Mouse (Mus musculus): Measurements from ENCODE around the gene Magel2.

Magel2 gene

GRCm38 (mm10) chr7:62376510-62377304, at the start of gene Magel2:
Gene Magel2, plus strand, starts transcription at chr7:62377010.
- DNase-seq (ENCODE audit: low spot score), result no peak

- DNase-seq (ENCODE audit: low spot score), result no peak
Measured at GRCm38 (mm10) chr7:62345411-62345810, 31.4 kb upstream of the Magel2 start.

GRCm38 (mm10) chr7:62346269-62346668, 30.5 kb upstream of the Magel2 start, which contains the start of gene Ndn:
Gene Ndn, plus strand, starts transcription at chr7:62346569.
- no peak for DNase-seq (ENCODE audit: low spot score)

- peak; percentile 62 for DNase-seq (ENCODE audit: low spot score)
Measured at GRCm38 (mm10) chr7:62348106-62348803, 28.6 kb upstream of the Magel2 start.

- no peak for DNase-seq (ENCODE audit: low spot score)
Measured at GRCm38 (mm10) chr7:62348804-62349190, 28.0 kb upstream of the Magel2 start.

GRCm38 (mm10) chr7:62351266-62351665, 25.5 kb upstream of the Magel2 start:
- no peak for DNase-seq (ENCODE audit: low spot score)

GRCm38 (mm10) chr7:62365039-62365636, 11.7 kb upstream of the Magel2 start:
- DNase-seq (ENCODE audit: low spot score), result no peak

GRCm38 (mm10) chr7:62366730-62367129, 10.1 kb upstream of the Magel2 start:
- DNase-seq (ENCODE audit: low spot score), result no peak

GRCm38 (mm10) chr7:62375658-62376057, 1.2 kb upstream of the Magel2 start:
- DNase-seq (ENCODE audit: low spot score), result no peak

- DNase-seq (ENCODE audit: low spot score), result no peak
Measured at GRCm38 (mm10) chr7:62377313-62377712, 503 bp downstream of the Magel2 start.

GRCm38 (mm10) chr7:62378529-62378928, 1.7 kb downstream of the Magel2 start:
- no peak for DNase-seq (ENCODE audit: low spot score)

- DNase-seq (ENCODE audit: low spot score), result peak; percentile 28
Measured at GRCm38 (mm10) chr7:62382391-62382790, 5.6 kb downstream of the Magel2 start.

- DNase-seq (ENCODE audit: low spot score), result no peak
Measured at GRCm38 (mm10) chr7:62388291-62388690, 11.5 kb downstream of the Magel2 start.

- no peak for DNase-seq (ENCODE audit: low spot score)
Measured at GRCm38 (mm10) chr7:62392202-62392601, 15.4 kb downstream of the Magel2 start.

GRCm38 (mm10) chr7:62406573-62407050, 29.8 kb downstream of the Magel2 start:
- no peak for DNase-seq (ENCODE audit: low spot score)

GRCm38 (mm10) chr7:62407803-62408202, 31.0 kb downstream of the Magel2 start:
- no peak for DNase-seq (ENCODE audit: low spot score)

GRCm38 (mm10) chr7:62415222-62415621, 38.4 kb downstream of the Magel2 start:
- no peak for DNase-seq (ENCODE audit: low spot score)

GRCm38 (mm10) chr7:62416173-62416572, 39.4 kb downstream of the Magel2 start:
- no peak for DNase-seq (ENCODE audit: low spot score)

GRCm38 (mm10) chr7:62418346-62418745, 41.5 kb downstream of the Magel2 start:
- DNase-seq (ENCODE audit: low spot score), result no peak

- no peak for DNase-seq (ENCODE audit: low spot score)
Measured at GRCm38 (mm10) chr7:62419105-62419492, 42.3 kb downstream of the Magel2 start.

- peak; percentile 25 for DNase-seq (ENCODE audit: low spot score)
Measured at GRCm38 (mm10) chr7:62419493-62420360, 42.9 kb downstream of the Magel2 start, which contains the start of gene Mkrn3. Gene Mkrn3, minus strand, starts transcription at chr7:62420139.

- no peak for DNase-seq (ENCODE audit: low spot score)
Measured at GRCm38 (mm10) chr7:62420566-62420965, 43.8 kb downstream of the Magel2 start.
